Mouse (Mus musculus) kidney, adult 18-20 months (tissue): Measurements from ENCODE around the gene Ddost.
"Not testable (repeated sequence)": the region's sequence is repeated elsewhere in the genome, so short reads cannot be mapped to it uniquely, and the experiment has no call there.

ENCODE experiments used
- DNase-seq: peaks from one replicate; pipeline ENCODE4 v3.0.0; 2021

Ddost gene

DNA sequence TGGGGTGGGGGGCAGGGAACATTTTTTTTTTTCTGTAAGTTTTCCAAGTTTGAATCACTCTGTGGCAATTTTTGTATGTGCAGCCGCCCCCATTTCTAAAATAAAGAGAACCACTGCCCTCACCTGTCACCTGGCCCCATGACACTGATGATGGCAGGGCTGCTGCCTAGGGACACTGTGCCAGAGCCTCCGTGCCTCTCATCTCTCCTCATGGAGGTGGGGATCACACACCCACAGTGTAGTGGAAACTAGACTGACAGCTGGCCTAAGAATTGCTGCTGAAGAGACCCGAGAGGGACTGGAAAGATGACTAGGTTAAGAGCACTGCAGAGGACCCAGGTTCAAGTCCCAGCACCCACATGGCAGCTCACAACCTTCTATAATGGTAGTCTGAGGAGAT is 7.6 kb downstream of the Ddost start:
- DNase-seq = no peak

DNA sequence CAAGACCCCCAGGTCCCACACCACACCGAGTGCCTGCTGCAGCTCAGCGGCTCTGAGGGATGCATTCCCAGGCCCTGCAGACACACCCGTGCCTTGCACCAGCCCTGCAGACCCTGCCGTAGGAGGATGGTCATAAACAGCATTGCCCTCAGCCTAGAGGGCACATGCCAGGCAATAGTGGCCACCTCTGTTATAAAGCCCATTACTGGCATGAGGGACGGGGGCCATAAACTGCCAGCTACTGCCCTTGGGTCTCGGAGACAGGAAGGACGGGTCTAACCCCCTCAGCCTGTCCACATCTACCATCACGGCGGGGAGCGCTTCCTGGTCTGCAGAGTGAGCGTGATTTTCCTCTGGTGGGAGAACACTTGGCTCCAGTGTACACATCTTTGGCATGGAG is 8.5 kb downstream of the Ddost start:
- no peak for DNase-seq

DNA sequence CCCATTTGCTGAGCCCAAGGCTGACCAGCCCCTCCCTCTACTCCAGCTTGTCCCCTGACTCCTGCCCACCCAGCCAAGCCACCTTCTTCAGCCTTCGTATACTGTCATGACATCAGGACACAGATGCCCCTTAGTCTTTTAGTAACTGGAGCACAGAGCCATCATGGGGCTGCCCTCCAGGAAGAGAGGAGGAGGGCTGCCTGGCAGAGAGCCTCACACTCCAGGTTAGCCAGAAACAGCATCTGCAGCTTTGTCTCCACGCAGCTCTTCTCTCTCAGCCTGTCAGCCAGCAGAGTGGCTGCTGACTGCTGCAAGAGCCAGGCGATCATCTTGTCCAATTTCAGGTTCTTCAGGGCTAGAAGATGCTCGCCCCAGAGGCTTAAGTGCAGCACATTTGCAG is 9.3 kb downstream of the Ddost start:
- DNase-seq = no peak

DNA sequence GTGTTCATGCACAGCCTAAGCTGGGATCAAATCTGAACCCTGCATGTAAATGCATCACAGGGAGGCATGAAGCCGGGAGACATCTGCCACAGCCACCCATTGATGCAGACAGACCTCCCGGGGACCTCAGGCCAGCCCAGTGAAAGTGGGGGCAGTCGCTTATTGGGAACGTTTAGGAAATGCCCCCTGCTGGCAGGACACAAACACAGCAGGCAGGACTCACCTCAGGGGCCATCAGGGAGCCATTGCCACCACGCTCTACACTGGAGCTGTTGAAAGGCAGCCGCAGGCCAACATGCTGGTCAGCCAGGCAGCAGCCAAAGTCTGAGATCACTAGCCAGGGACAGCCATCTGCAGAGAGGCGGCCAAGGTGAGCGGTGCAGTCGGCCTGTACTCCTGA is 11.3 kb downstream of the Ddost start:
- no peak for DNase-seq

DNA sequence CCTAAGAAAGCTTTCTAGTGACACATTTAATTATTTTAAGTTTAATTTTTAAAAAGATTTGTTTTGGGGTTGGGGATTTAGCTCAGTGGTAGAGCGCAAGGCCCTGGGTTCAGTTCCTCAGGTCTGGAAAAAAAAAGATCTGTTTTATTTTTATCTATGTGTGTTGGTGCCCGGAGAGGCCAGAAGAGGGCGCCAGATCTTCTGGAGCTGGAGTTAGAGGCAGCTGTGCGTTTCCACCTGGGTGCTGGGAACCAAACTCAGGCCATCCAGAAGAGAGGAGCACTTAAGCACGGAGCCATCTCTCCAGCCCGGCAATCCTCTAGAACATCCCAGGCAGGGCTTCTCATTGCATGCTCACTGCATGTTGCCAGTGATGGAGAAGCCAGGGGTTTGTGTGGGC is 11.8 kb downstream of the Ddost start:
- no peak for DNase-seq

DNA sequence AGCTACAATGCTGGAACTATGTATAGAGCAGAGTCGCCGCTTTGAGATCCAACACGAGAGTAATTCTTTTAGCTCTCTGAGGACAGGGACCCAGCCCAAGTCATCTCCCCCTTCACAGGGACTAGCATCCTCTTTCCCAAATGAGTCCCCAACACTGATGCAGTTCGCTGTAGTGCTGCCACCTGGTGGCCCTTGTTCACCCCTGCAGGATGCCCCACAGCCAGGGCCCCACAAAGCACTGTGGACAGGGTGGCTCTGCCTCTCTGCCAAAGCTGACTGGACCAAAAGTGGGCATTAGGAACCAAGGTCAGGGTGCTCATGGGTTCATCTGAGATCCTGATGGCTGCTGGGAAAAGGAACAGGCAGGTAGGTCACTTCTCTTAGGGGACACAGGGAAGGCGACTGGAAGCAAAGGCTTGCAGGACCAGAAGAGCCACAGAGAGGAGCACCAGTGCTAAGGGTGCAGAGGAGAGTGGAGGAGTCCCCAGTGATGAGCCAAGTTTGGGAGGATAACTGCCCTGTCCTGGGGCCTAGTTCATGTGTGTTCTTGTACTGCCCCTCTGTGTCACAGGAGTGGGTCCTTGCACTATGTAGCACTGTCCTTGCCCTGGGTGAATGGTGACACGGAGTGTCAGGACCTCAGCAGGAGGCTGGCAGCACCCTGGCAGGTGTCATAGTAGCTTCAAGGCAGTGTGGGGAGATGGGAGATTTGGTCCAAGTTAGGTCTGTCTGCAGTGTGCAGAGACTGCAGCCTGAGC is 14.2 kb downstream of the Ddost start:
- DNase-seq = peak; percentile 57

DNA sequence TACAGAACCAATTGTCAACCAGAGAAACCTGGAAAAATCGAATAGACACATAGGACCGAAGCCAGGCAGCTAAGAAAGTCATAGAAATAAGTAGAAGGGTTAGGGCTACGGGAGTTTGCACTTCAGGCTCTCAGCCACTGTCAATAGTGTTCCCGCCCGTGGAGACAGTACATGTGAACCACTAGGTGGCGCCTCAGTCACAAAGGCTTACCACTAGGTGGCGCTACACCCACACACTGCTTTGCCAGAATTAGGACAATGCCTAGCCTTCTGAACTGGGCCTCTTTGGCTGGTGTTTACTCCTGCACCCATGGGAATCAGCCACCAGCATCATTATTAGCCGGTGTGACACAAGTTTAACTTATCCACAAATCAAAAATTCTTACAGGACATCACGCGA is 15.0 kb downstream of the Ddost start:
- DNase-seq = peak; percentile 90

DNA sequence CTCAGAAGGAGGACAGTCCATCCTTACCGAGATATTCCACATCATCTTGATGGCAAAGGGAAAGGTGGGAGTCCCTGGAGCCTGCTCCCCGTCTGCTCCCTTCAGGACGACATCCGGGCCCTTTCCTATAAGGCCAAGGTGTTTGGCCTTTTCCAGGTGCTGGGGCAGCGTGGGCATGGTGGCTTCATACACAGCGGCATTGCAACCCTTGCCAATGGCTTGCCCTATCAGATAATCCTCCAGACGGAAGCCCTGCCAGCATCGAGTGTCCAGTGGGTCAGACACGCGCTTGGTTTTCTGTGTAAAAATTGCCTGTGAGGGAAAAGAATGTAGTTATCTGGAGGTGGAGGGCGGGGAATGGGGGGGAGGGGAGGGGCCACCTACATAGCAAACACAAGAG is 16.2 kb downstream of the Ddost start:
- no peak for DNase-seq

DNA sequence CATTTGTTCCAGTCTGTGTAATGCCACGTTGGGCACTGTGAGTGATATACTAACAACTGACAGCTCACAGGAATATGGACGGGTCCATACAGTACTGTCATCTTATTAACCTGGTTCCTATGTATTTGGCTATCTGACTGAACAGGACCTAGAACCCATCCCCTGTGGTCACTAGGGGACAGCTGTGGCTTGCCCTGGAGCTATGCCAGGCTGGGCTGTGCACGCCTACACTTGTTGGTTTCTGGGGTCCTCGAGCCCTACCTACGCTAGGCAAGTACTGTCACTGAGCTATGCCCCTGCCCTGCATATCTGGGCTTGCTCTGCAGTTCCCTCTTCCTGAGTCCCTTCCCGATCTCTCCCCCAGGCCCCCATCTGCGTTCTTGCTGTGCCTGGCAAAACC is 17.0 kb downstream of the Ddost start:
- no peak for DNase-seq

DNA sequence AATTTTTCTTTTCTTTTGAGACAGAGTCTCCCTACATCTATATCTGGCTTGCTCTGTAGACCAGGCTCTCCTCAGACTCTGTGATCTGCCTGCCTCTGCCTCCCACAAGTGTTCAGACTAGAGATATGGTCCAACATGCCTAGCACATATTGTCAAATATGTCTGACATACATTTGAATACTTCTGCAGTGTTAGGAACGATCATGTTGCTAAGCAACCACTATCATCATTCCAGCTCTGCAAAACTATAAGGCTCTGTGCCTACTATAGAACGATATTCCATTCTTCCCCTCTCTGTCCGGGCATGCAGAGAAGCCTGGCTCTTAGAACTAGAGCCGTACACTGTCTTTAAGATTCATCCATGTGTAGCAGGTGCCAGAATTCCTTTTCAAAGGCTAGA is 18.2 kb downstream of the Ddost start:
- no peak for DNase-seq

DNA sequence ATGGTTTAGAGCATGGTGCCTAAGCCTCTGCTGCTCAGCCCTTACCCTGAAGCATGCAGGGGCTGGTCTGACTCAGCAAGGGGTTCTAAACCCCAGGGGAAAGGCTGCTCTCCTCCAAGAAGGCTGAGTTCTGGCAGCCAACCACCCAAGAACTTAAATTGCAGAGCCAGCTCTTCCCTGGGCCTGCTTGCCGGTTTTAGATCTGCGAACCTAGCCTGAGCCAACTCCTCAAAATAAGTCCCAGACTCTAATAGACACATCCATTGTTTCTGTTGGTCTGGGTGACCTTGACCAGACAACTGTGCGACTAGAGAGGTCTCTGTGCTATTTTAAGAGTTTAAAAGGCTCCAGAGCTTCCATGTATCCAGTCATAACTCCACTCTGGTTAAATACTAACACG is 19.2 kb downstream of the Ddost start:
- no peak for DNase-seq

DNA sequence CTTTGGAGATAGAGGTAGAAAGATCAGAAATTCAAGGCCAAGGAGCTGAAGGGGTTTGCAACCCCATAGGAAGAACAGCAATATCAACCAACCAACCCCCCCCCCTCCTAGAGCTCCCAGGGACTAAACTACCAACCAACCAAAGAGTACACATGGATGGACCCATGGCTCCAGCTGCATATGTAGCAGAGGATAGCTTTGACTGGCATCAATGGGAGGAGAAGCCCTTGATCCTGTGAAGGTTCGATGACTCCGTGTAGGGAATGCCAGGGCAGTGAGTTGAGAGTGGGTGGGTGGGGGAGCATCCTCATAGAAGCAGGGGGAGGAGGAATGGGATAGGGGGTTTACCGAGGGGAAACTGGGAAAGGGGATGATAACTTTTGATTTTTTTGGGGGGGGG is 19.9 kb downstream of the Ddost start:
- no peak for DNase-seq

DNA sequence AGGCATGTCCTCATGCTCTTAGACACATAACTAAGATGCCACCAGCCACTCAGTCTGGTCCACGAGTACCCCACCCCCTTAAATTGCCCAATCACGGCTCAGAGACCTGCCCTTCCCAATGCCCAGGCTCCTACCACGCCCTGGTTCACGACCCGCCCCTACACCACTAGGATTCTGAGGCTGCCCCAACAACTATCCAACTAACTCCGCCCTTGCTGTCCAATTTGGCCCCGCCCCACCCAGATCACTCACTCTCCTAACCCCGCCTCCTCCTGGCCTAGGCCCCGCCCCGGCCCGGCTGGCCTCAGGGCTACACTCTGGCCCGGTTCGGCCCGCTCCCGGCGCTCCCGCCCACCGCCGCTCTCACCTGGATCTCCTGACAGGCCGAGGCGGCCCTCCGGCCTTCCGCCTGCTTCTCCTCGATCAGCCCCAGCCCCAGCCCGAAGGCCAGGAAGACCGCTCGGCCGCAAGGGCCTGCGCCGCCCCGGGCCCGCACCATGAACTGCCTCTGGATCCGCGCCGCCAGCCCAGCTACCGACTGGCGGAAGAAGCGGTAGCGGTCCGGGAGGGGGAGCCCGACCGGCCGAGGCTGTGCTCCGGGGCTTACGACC is 21.0 kb downstream of the Ddost start:
- peak; percentile 99 for DNase-seq

DNA sequence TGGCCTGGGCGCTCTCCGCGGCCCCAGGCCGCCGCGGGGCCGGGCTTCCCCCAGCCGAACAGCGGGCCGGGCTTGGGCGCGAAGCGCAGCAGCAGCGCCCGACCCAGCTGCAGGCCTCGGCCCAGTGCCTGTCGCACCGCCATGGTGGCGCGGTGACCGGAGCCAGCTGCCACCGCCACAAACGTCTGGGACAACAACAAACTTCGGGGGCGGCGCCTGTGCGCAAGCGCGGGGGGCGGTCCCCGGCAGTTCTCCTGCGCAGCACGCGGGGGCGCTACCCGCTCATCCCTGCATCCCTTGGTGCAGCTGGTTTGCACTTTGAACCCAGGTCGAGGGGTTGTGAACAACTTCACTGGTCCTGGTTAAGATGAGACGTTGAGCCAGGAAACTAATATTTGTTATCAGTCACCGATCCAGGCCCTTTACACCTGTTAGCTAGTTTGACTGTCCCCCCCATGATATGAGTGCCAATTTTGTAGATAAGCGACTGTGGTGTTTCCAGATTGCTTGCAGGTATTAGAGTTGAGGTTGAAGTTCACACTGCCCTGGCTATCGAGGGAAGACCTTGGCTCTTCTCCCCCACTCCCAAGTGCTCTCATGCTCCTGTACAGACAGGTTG is 21.7 kb downstream of the Ddost start, which contains the start of gene Pink1:
TSS of gene Pink1 (minus strand) at position 231 of the 619 bp plus-strand sequence.
- peak; percentile 98 for DNase-seq

DNA sequence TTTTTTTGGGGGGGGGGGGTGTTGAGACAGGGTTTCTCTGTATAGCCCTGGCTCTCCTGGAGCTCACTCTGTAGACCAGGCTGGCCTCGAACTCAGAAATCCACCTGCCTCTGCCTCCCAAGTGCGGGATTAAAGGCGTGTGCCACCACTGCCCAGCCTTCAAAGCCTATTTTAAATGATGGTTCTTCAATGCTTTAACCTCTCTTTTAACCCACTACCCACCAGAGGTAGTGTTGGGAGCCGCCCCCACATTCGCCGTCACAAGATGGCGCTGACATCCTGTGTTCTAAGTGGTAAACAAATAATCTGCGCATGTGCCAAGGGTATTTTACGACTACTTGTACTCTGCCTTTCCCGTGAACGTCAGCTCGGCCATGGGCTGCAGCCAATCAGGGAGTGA is 22.6 kb downstream of the Ddost start:
- not testable (repeated sequence) for DNase-seq

DNA sequence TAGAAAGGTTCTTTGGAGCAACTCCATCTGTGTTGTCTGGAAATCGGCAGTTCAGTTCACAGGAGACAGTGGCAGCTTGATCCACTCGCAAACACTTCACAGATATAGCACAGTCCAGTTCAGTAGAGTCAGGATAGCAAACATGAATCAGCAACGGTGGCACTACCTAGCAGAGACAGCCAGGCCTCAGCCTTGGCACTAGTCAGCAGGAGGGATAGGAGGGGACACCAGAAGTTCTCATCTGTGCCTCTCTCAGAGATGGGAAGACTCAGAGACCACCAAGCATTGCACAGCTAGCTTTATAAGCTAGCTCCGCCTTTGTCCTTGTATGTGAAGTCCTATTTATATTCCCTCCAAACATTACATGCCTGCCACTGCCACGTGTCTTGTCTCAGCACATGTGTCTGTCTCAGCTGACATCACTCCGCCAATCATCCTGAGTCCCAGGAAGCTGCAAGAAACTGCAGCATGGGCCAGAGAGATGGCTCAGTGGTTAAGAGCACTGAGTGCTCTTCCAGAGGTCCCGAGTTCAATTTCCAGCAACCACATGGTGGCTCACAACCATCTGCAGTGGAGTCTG is 23.5 kb downstream of the Ddost start:
- DNase-seq = no peak

DNA sequence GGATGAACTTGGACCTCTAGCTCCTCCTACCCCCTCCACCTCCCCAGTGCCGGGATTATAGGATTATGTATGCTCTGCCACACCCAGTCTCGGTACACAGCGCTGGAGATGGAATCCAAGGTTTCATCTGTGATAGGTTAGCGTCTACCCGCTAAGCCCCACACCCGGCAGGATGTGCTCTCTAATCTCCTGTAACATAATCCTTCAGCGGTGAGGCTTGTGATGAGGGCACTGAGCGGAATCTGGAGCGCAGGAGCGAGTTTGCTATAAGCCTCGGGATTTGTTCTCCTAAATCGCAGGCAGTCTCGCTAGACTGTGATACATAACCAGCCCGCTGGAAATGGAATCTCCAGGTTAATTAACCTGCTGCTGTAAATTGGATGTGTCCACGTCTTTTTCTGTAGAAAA is 25.7 kb downstream of the Ddost start:
- DNase-seq = no peak

DNA sequence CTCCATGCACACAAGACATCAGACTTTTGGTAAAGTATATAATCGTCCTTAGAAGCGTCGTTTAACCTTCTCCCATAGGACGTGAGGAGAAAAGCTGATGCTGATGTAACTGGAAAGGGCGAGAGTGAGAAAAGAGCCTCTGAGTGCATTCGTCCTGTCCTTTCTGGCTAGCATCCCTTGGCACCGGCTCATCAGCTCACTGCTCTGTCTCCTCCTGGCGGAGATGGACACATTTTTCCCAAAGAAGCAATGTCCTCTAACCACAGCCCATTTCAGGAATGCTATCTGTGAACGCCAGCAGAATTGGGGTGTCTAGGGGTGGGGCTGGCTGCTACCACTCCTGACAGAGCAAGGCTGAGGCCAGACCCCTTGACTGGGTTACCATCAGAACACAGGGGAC is 27.1 kb downstream of the Ddost start:
- DNase-seq = no peak

DNA sequence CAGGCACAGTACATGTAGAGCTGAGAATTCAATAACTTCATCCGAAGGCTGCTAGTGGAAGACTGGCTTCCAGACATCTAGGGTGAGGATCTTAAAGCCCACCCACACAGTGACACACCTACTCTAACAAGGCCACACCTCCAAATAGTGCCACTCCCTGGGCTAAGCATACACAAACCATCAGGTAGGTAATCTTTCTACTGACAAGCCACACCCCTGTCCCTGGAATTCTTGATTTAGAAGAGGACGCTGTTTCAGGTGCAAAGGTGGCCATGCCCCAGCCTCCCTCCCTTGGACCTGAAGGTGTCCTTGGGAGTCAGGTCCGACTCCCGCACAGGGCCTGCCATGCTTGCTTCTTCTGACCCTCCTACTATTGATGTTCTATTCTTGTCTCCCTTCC is 28.6 kb downstream of the Ddost start:
- no peak for DNase-seq

DNA sequence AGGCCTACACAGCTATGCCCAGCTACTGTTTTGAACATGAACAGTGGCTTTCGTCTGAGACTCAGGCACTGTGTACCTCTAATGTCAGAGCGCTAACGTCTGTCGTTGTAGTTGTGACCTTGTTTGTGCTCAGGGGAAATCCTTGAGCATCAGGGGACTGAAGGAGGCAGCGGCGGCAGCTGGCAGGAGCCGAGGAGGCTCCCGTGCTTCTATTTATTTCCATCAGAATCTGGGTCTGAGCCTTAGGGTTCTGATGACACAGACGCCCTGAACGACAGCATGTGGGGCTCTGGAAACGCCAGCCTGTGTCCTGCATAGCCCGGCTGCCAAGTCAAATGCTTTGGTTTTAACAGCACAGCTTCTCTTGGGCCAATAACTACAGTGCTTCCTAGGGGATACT is 30.5 kb downstream of the Ddost start:
- no peak for DNase-seq

DNA sequence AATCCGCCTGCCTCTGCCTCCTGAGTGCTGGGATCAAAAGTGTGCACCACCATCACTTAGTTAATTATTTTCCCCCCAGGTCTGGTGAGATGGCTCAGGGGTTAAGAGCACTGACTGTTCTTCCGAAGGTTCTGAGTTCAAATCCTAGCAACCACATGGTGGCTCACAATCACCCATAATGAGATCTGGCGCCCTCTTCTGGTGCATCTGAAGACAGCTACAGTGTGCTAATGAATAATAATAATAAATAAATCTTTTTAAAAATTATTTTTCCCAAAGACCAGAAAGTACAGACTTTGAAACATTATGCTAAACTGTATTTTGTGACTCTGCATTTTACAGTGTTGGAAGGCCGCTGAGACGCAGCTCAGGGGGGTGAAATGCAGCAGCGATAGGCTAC is 31.1 kb downstream of the Ddost start:
- no peak for DNase-seq

DNA sequence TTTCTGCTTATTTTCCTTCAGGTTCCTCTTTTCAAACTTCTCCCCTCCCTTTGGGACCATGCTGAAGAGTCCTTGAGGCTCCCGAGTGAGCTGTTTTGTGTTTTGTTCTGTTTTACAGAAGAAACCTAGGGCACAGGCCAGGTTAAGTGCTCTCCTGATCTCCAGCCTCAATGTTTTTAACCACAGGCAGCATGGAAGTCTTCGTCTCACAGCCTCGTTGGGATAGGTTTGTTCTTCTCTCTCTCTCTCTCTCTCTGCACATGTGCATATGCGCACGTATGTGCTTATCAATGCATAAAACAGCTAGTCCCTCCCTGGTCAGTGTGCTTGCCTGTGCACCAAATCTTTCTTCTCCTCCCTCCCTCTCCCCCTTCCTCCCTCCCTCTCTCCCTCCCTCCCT is 32.3 kb downstream of the Ddost start:
- DNase-seq = no peak

DNA sequence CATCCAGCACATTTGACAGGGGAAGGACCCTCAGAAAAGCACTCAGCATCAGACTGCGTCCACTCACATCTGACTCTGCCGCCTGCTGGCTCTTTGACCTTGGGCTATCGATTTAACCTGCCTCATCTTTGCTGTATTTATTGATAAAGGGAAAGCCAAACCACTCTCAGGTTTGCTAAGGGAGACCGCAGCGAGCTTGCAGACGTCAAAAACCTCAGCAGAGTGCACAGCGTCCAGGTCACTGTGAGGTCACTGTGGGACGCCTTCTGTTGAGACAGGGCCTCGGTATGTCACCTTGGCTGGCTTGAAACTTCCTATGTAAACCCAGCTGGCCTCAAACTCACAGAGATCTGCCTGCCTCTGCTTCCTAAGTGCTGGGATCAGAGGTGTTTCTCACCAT is 32.8 kb downstream of the Ddost start:
- DNase-seq = no peak

DNA sequence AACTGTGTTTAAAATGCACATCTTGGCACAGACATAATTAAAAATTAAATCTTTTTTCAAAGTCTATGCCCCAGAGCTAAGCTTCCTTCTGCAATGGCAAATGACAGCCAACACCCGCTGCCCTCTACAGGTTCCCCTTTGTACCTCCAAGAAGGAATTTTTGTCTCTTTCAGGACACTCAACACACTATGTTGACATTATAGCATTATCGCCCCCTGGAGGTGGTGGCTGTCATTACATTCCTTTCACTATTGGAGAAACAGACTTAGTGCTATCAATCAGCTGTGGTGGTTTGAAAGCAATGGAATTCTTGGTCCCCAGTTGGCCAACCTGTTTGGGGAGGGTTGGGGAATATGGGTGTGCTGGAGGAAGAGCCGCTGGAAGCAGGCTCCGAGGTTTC is 35.4 kb downstream of the Ddost start:
- peak; percentile 68 for DNase-seq
